Mouse (Mus musculus) activated CD4-positive, CD25-positive, alpha-beta regulatory T cell (primary cell): ENCODE measurements around the gene Cdkl5. TPM values are rescaled to one million over a fixed set of nuclear protein-coding genes. Genes with fewer than 3 reads are reported as not detected.

Source experiments
- polyA plus RNA-seq, 2 experiments: library from polyadenylated mRNA; unstranded; fragments of 100-300 nt; shearing (Covaris generic); gene quantifications; one replicate each; pipeline ENCODE4 v1.2.1; 2017

The Cdkl5 gene
- polyA plus RNA-seq = under 1 TPM; 0.18 to 0.55 TPM

GRCm38 (mm10) chrX:160994543-160995121, at the start of gene Cdkl5:
Gene Cdkl5, minus strand, starts transcription at chrX:160994704.

GRCm38 (mm10) chrX:160906952-160907351, 87.6 kb downstream of the Cdkl5 start, which contains the start of gene Gja6:
Gene Gja6, minus strand, starts transcription at chrX:160907052.

DNA sequence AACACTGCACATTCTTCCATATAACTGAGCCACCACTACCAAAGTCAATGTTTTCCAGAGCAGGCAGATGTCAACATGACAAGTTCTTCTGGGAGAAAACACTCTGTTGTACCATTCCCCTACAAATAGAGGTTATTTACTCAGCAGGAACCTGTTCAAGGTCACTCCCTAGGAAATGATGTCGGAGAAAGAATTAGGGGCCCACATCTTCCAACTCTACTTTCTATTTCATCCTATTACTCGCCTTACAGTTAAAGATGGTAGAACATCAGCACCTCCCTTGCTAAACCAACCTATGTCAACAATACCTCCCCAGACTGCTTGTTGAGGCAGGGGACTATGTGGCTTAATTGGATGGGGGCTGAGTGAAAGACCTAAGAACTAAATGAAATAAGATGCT, 226.8 kb downstream of the Cdkl5 start, which contains the start of gene Rs1:
Gene Rs1 (plus strand): TSS at position 301 of the 400 bp plus-strand sequence.

DNA sequence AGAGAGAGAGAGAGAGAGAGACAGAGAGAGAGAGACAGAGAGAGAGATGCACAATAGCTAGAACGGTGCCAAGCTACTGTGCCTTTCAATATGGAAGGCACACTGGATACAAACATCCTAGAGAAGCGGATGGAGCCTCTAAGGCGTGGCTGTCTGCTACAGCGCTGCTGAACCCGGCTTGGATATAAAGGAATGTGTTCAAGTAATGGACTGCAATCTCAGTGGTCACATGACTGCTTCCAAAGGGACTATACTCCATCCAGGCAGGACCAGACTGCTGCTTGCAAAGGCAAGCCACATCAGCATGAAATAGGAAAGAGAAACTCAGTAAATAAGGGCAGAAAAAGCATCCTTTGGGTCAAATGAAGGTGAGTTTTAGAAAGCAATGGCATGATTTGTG, 258.9 kb downstream of the Cdkl5 start, which contains the start of gene Ppef1:
Gene Ppef1 (minus strand): TSS at position 116 of the 400 bp plus-strand sequence.

Other genes with a start within 250 kb of the Cdkl5 start
- not detected for gene Rs1, start 226.7 kb downstream of the Cdkl5 start, polyA plus RNA-seq
- not detected for gene Gja6, start 87.7 kb downstream of the Cdkl5 start, polyA plus RNA-seq
- under 1 TPM in 1 of 2 experiments, not detected in 1; 0.70 TPM for gene Scml2, start 122.5 kb upstream of the Cdkl5 start, polyA plus RNA-seq